Mouse (Mus musculus) midbrain, embryonic 14.5 days (tissue): ENCODE measurements at regions not wholly inside any gene's neighbourhood (a gene's known extent, or its start where the extent isn't known, plus 50 kb on each side); places are given as distances from the start of the nearest gene placed in this dataset.

Source experiments
- ATAC-seq: fragments of 200-750 bp; cut with Nextera tagmentation; 2 replicates; pipeline ENCODE4 v1.8.0; 2017; ENCODE audit warnings: moderate number of reproducible peaks, moderate library complexity; ENCODE audit not compliant: low FRiP score, low TSS enrichment
- DNase-seq: peaks from one replicate; pipeline ENCODE4 v3.0.0-alpha.2; 2015
- H3K27ac ChIP-seq: fragments of 300-500 bp; sonication (generic); replicated peaks from 2 replicates; pipeline ENCODE4 v1.5.1; 2014; ENCODE audit warnings: mild to moderate bottlenecking, low read depth, low read length, moderate library complexity
- H3K27me3 ChIP-seq: fragments of 300-500 bp; sonication (generic); 2 replicates; pipeline ENCODE4 v1.6.1; 2014; ENCODE audit warnings: low read length, control low read depth, mixed read lengths; ENCODE audit not compliant: control insufficient read depth, insufficient read depth
- H3K36me3 ChIP-seq: fragments of 300-500 bp; sonication (generic); 2 replicates; pipeline ENCODE4 v1.6.1; 2014; ENCODE audit warnings: low read length, control low read depth; ENCODE audit not compliant: control insufficient read depth, insufficient read depth
- H3K4me1 ChIP-seq: fragments of 300-500 bp; sonication (generic); 2 replicates; pipeline ENCODE4 v1.6.1; 2014; ENCODE audit warnings: mild to moderate bottlenecking, antibody characterized with exemption, low read length, control low read depth; ENCODE audit not compliant: control insufficient read depth, insufficient read depth
- H3K4me2 ChIP-seq: fragments of 300-500 bp; sonication (generic); 2 replicates; pipeline ENCODE4 v1.6.1; 2014; ENCODE audit warnings: mild to moderate bottlenecking, low read length, moderate library complexity
- H3K4me3 ChIP-seq: fragments of 300-500 bp; sonication (generic); replicated peaks from 2 replicates; pipeline ENCODE4 v1.5.1; 2014; ENCODE audit warnings: low read depth, low read length
- H3K9ac ChIP-seq: fragments of 300-500 bp; sonication (generic); replicated peaks from 2 replicates; pipeline ENCODE4 v1.6.1; 2014; ENCODE audit warnings: mild to moderate bottlenecking, low read length, moderate library complexity
- H3K9me3 ChIP-seq: fragments of 300-500 bp; sonication (generic); 2 replicates; pipeline ENCODE4 v1.6.1; 2016; ENCODE audit warnings: low read length, control low read depth, mixed read lengths; ENCODE audit not compliant: control insufficient read depth
- WGBS: fragments of 180-500 bp; shearing (Covaris S2); extraction: QIAGEN DNeasy Blood & Tissue Kit; methylation state at CpG from one replicate; pipeline ENCODE4 v1.1.7; 2014; 5-methylcytosine and 5-hydroxymethylcytosine counted together

GRCm38 (mm10) chr15:8868021-8868420 is 99.7 kb upstream of the Ranbp3l start:
- DNase-seq = no peak
- Histone ChIP-seq H3K27me3 (no peaks in the 10 kb centered on the region), H3K4me3 (no peak overlapping the region), H3K9ac (no peak overlapping the region), H3K27ac (0 out of 2 replicates have a peak overlapping the region, but pooled peaks have one; percentile 13), H3K36me3 (no peaks in the 10 kb centered on the region), H3K9me3 (no peaks in the 10 kb centered on the region), H3K4me1 (no peaks in the 10 kb centered on the region), H3K4me2 (no peak overlapping the region)
- ATAC-seq = no peak
- 83% methylated on average over 2 of the region's 2 CpGs for WGBS

GRCm38 (mm10) chr15:8867160-8867891 is 100.4 kb upstream of the Ranbp3l start:
- H3K36me3 ChIP-seq = no peaks in the 10 kb centered on the region
- 0 out of 2 replicates have a peak overlapping the region, but pooled peaks have one; percentile 8 for H3K27ac ChIP-seq
- no peak overlapping the region for H3K4me3 ChIP-seq
- H3K4me1 ChIP-seq = no peaks in the 10 kb centered on the region
- no peak overlapping the region for H3K4me2 ChIP-seq
- WGBS = 23% methylated on average over 7 of the region's 7 CpGs
- no peaks in the 10 kb centered on the region for H3K9me3 ChIP-seq
- ATAC-seq (peak; percentile 69; the same call in 1 of the 2 replicates), DNase-seq (peak; percentile 44)
- no peak overlapping the region for H3K9ac ChIP-seq
- no peaks in the 10 kb centered on the region for H3K27me3 ChIP-seq

GRCm38 (mm10) chr15:8865089-8865933 is 102.4 kb upstream of the Ranbp3l start:
- DNase-seq = peak; percentile 54
- no peaks in the 10 kb centered on the region; the same call in 1 of the 2 replicates for H3K9me3 ChIP-seq
- WGBS = 44% methylated on average over 8 of the region's 8 CpGs
- H3K36me3 ChIP-seq = no peaks in the 10 kb centered on the region
- no peaks in the 10 kb centered on the region for H3K4me1 ChIP-seq
- H3K9ac ChIP-seq = no peak overlapping the region
- H3K27ac ChIP-seq = 0 out of 2 replicates have a peak overlapping the region, but pooled peaks have one; percentile 45
- H3K4me2 ChIP-seq = no peak overlapping the region
- ATAC-seq = peak; percentile 19; the same call in 1 of the 2 replicates
- H3K4me3 ChIP-seq = no peak overlapping the region
- H3K27me3 ChIP-seq = no peaks in the 10 kb centered on the region

GRCm38 (mm10) chr15:8856419-8857084 is 111.2 kb upstream of the Ranbp3l start:
- 70% methylated on average over 11 of the region's 11 CpGs for WGBS
- ATAC-seq (no peak), DNase-seq (peak; percentile 8)

GRCm38 (mm10) chr15:8855511-8855910 is 112.2 kb upstream of the Ranbp3l start:
- Histone ChIP-seq H3K4me1 (no peaks in the 10 kb centered on the region), H3K27me3 (no peaks in the 10 kb centered on the region), H3K9me3 (peaks cover 2% of the 10 kb centered on the region; the same call in 1 of the 2 replicates), H3K27ac (no peak overlapping the region), H3K36me3 (no peaks in the 10 kb centered on the region), H3K9ac (no peak overlapping the region), H3K4me3 (no peak overlapping the region), H3K4me2 (no peak overlapping the region)
- ATAC-seq (no peak), DNase-seq (no peak)
- WGBS = 94% methylated on average over 3 of the region's 3 CpGs

More at GRCm38 (mm10) chr15:8856419-8857084, 111.2 kb upstream of the Ranbp3l start:
- Histone ChIP-seq H3K27ac (no peak overlapping the region; the same call in 1 of the 2 replicates), H3K9me3 (no peaks in the 10 kb centered on the region; the same call in 1 of the 2 replicates), H3K4me2 (no peak overlapping the region), H3K36me3 (no peaks in the 10 kb centered on the region), H3K27me3 (no peaks in the 10 kb centered on the region), H3K4me3 (no peak overlapping the region), H3K9ac (no peak overlapping the region), H3K4me1 (no peaks in the 10 kb centered on the region)

GRCm38 (mm10) chr15:8854336-8854735 is 113.4 kb upstream of the Ranbp3l start:
- no peaks in the 10 kb centered on the region for H3K4me1 ChIP-seq
- H3K4me2 ChIP-seq = no peak overlapping the region
- no peak for ATAC-seq
- no peaks in the 10 kb centered on the region for H3K27me3 ChIP-seq
- WGBS = 86% methylated on average over 7 of the region's 7 CpGs
- H3K9ac ChIP-seq = no peak overlapping the region
- no peak overlapping the region for H3K27ac ChIP-seq
- H3K36me3 ChIP-seq = no peaks in the 10 kb centered on the region
- no peak for DNase-seq
- H3K9me3 ChIP-seq = peaks cover 2% of the 10 kb centered on the region; the same call in 1 of the 2 replicates
- H3K4me3 ChIP-seq = no peak overlapping the region

GRCm38 (mm10) chr15:8850996-8851395 is 116.8 kb upstream of the Ranbp3l start:
- ATAC-seq (no peak), DNase-seq (no peak)
- no peak overlapping the region for H3K4me3 ChIP-seq
- H3K9ac ChIP-seq = no peak overlapping the region
- H3K4me1 ChIP-seq = no peaks in the 10 kb centered on the region
- H3K36me3 ChIP-seq = no peaks in the 10 kb centered on the region
- peaks cover 2% of the 10 kb centered on the region; the same call in 1 of the 2 replicates for H3K9me3 ChIP-seq
- no peak overlapping the region for H3K4me2 ChIP-seq
- H3K27ac ChIP-seq = no peak overlapping the region
- WGBS = 100% methylated on average over 1 of the region's 1 CpGs
- H3K27me3 ChIP-seq = no peaks in the 10 kb centered on the region

- Histone ChIP-seq H3K36me3 (no peaks in the 10 kb centered on the region), H3K9me3 (peaks cover 2% of the 10 kb centered on the region; the same call in 1 of the 2 replicates), H3K4me3 (no peak overlapping the region), H3K4me2 (no peak overlapping the region), H3K4me1 (no peaks in the 10 kb centered on the region), H3K27ac (no peak overlapping the region), H3K9ac (no peak overlapping the region), H3K27me3 (no peaks in the 10 kb centered on the region)
- ATAC-seq (no peak), DNase-seq (no peak)
- 77% methylated on average over 5 of the region's 5 CpGs for WGBS
Measured at GRCm38 (mm10) chr15:8849413-8849812, 118.3 kb upstream of the Ranbp3l start.
